Mouse (Mus musculus) large intestine, adult 2 months (tissue): Measurements from ENCODE around the gene Atf6. TPM values are rescaled to one million over a fixed set of nuclear protein-coding genes. Genes with fewer than 3 reads are reported as not detected.

Experiments used
- DNase-seq: peaks from one replicate; pipeline ENCODE4 v3.0.0-alpha.2; 2012; ENCODE audit warnings: low read depth, low spot score
- WGBS: fragments of 180-500 bp; shearing (Covaris S2); methylation state at CpG from one replicate; pipeline ENCODE4 v1.1.7; 2018; 5-methylcytosine and 5-hydroxymethylcytosine counted together
- polyA plus RNA-seq: library from polyadenylated mRNA; depleted of rRNA; stranded (reverse); fragments of >200 nt; gene quantifications from 2 replicates; pipeline ENCODE4 v1.2.3, GENCODE M21; 2012; rRNA removed

Atf6 gene
- polyA plus RNA-seq = 9.6 and 14.3 TPM in 2 replicates

GRCm38 (mm10) chr1:170867691-170868105 is at the start of gene Atf6:
Gene Atf6, minus strand, starts transcription at chr1:170867771.
- DNase-seq = peak; percentile 81
- WGBS = under 1% methylated on average over 25 of the region's 25 CpGs

- no peak for DNase-seq
- WGBS = 50% methylated on average over 5 of the region's 5 CpGs
These were observed 48.1 kb upstream of the Atf6 start for GRCm38 (mm10) chr1:170915657-170916056.

- WGBS = 65% methylated on average over 5 of the region's 5 CpGs
- no peak for DNase-seq
These were observed 45.5 kb upstream of the Atf6 start, which contains the start of gene Fcrlb for GRCm38 (mm10) chr1:170912891-170913615. Gene Fcrlb, minus strand, starts transcription at chr1:170912941.

GRCm38 (mm10) chr1:170911907-170912660 is 44.5 kb upstream of the Atf6 start:
- no peak for DNase-seq
- 78% methylated on average over 11 of the region's 11 CpGs for WGBS

GRCm38 (mm10) chr1:170908341-170908740 is 40.8 kb upstream of the Atf6 start:
- 8% methylated on average over 21 of the region's 21 CpGs for WGBS
- DNase-seq = no peak

- DNase-seq = no peak
- WGBS = 3% methylated on average over 71 of the region's 71 CpGs
These were observed 40.1 kb upstream of the Atf6 start for GRCm38 (mm10) chr1:170907456-170908191.

- WGBS = 30% methylated on average over 11 of the region's 11 CpGs
- DNase-seq = no peak
These were observed 39.5 kb upstream of the Atf6 start for GRCm38 (mm10) chr1:170907111-170907455.

GRCm38 (mm10) chr1:170903485-170903884 is 35.9 kb upstream of the Atf6 start:
- 39% methylated on average over 5 of the region's 5 CpGs for WGBS
- no peak for DNase-seq

- 38% methylated on average over 10 of the region's 10 CpGs for WGBS
These were observed 34.1 kb upstream of the Atf6 start for GRCm38 (mm10) chr1:170901536-170902238.

GRCm38 (mm10) chr1:170900799-170901467 is 33.4 kb upstream of the Atf6 start:
- WGBS = 19% methylated on average over 10 of the region's 10 CpGs

More at GRCm38 (mm10) chr1:170901536-170902238, 34.1 kb upstream of the Atf6 start:
- peak; percentile 79 for DNase-seq

GRCm38 (mm10) chr1:170898413-170899075 is 31.0 kb upstream of the Atf6 start:
- DNase-seq = no peak
- 46% methylated on average over 16 of the region's 16 CpGs for WGBS

More at GRCm38 (mm10) chr1:170900799-170901467, 33.4 kb upstream of the Atf6 start:
- DNase-seq = peak; percentile 52

GRCm38 (mm10) chr1:170896651-170897281 is 29.2 kb upstream of the Atf6 start:
- 72% methylated on average over 5 of the region's 5 CpGs for WGBS
- DNase-seq = no peak

GRCm38 (mm10) chr1:170894603-170895602 is 27.3 kb upstream of the Atf6 start:
- WGBS = 57% methylated on average over 9 of the region's 9 CpGs

GRCm38 (mm10) chr1:170892279-170892678 is 24.7 kb upstream of the Atf6 start:
- 70% methylated on average over 1 of the region's 1 CpGs for WGBS
- DNase-seq = no peak

More at GRCm38 (mm10) chr1:170894603-170895602, 27.3 kb upstream of the Atf6 start:
- no peak for DNase-seq

- no peak for DNase-seq
- 85% methylated on average over 2 of the region's 2 CpGs for WGBS
These were observed 24.1 kb upstream of the Atf6 start for GRCm38 (mm10) chr1:170891646-170892045.

- WGBS = 75% methylated on average over 4 of the region's 4 CpGs
- DNase-seq = no peak
These were observed 21.7 kb upstream of the Atf6 start for GRCm38 (mm10) chr1:170889310-170889709.

- WGBS = 23% methylated on average over 6 of the region's 6 CpGs
- DNase-seq = no peak
These were observed 18.5 kb upstream of the Atf6 start for GRCm38 (mm10) chr1:170886044-170886458.
